Mouse (Mus musculus): Measurements from ENCODE around the gene 4930522H14Rik. TPM values are rescaled to one million over a fixed set of nuclear protein-coding genes. Genes with fewer than 3 reads are reported as not detected.
A peak's percentile ranks its signal among the peaks of the same experiment; 100 is the strongest.

The 4930522H14Rik gene
- total RNA-seq, 2 experiments from 2014 or later = not detected

DNA sequence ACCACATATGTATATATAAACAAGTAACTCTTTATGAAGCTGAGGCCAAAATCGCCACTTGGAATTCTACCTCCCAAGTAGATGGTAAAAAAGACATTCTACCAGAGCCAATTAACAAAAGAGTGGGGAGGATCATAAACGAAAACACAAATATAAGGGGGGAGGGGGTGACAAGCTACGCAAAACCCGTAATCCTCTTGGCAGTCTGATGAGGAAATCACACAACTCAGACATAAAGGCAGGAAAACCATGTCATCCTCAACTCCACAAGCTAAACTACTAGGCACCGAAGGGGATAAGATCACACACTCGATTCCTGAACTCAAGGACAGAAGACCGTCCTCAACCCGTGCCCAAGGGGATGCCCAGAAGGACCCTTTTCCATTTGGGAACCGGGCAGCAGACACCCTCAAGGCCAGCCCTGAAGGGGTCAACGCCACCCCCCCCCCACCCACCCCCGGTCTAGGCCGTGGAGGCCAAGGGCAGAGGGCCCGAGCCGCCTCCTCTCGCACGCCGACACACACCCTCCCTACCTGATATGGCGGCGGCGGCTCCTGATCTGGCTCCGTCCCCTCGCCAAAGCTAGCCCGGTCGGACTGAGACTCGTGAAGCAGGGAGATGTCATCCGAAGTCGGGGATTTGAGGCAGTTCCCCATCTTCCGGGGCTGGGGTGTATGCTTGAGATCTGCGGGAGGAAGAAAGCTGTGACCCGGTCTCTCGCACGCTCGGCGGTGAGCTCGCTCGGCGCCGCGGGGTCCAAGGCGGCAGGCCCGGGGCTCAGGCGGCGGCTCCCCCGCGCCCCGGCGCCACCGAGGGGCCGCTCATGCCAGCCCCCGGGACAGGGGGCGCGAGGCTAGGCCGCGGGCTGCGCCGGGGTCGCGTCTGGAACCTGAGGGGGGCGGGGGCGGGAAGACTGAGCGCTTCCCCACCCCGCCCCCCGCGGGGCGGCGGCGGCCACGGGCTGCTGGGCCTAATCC lies 55.2 kb downstream of the 4930522H14Rik start:
- DNase-seq = peak; percentile 70

DNA sequence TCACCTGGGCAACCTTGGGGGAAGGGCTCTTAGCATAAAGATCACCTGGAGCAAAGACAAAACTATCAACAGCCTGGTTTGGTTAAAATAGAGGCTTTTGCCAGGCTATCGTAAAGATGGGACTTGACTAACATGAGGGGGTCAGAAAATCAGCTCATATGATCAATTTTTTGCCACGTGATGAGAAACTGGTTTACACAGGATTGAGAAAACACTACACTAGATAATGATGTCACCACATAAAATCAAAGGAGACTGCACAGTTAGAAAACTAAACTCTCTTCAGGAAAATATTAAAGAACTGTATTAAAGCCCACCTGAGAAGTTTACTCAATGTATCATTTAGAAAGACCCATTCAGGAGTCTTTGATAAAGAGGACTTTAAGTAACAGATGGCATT lies 56.0 kb downstream of the 4930522H14Rik start:
- DNase-seq = no peak

DNA sequence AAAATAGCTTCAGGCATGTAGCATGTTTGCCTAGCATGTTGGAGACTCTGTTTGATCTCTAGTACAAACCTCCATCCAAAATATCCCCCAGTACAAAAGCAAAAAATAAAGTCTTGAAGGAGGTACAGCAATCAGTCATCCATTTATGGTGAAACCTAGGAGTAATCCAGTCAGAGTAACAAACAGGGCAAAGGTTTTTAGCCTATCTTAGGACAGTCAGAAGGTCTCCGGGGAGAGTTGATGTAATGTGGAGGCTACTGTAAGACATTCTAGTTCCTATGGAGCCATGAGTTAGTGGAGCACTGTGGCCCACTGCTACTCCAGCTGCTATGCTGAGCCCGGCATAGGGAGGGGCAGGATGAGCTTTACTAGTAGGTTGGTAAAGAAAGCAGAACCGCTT lies 58.5 kb downstream of the 4930522H14Rik start:
- DNase-seq = no peak

- DNase-seq = no peak
Observed at GRCm38 (mm10) chr4:109471606-109472005, 59.5 kb downstream of the 4930522H14Rik start.

DNA sequence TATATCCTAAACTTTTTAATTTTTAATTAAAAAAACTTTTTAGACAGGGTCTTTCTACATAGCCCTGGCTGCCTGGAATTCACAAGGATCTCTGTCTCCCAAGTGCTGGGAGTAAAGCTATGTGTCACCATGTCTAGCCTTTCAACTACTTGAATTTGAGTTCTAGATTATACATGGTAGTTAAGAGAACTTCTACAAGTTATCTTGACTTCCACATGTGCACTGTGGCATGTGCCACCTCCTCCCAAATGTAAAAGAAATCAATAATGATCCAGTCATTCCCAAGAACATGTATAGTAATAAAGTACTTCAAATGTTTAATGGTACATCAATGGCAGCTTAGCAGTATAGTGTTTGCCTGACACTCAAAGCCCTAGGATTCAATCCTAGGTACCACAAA lies 63.4 kb downstream of the 4930522H14Rik start:
- DNase-seq = no peak

DNA sequence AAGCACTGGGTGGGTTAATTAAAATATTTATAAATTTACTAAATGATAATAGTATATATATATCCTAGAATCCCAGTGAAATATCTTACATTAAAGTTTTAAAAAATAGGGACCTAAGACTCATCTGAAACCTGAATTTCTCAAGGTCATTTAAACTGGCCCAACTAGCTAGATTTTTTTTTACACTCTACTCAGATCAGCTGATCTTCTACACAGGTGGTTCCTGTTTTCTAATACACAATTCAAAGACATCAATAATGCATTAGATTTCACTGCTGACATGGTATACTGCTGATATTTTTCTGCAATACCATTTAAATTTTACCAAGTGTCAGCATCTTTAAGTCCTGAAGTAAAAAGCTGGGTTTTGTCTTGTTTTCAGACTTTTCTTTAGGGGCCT lies 67.2 kb downstream of the 4930522H14Rik start:
- DNase-seq = no peak

GRCm38 (mm10) chr4:109460421-109461179 lies 70.5 kb downstream of the 4930522H14Rik start:
- peak; percentile 68 for DNase-seq

GRCm38 (mm10) chr4:109456821-109457220 lies 74.3 kb downstream of the 4930522H14Rik start:
- no peak for DNase-seq

Other genes with a start within 250 kb of the 4930522H14Rik start
- gene Ttc39a, start 124.7 kb downstream of the 4930522H14Rik start, total RNA-seq (2021) = 1 to 10 TPM; 3.3 to 4.1 TPM
- 100 to 1,000 TPM; 106 to 107 TPM for gene Rnf11, start 46.6 kb downstream of the 4930522H14Rik start, total RNA-seq (2021)
- gene Cdkn2c, start 135.9 kb upstream of the 4930522H14Rik start, total RNA-seq (2021) = 10 to 100 TPM; 61.2 to 65.6 TPM
- gene Faf1, start 145.3 kb upstream of the 4930522H14Rik start, total RNA-seq (2021) = 10 to 100 TPM; 34.0 to 34.6 TPM